In the genomic region with DNA sequence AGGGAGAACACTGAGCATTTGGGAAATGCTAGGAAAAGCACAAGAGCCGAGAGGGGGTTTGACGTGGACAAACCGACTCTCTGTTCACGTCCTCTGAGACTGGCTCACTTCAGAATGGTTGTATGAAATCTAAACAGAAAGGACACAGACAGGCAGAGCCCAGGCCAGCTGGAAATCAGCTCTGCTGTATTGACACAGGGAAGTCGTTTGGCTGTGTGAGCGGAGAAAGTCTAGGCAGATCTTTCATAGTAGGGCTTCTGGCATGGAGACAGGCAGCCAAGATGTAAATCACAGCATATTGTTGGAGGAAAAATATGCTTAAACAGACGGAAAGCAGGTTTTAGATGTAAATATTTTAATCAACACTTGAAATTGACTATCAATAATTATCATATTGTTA, we compare ENCODE assay signal across 14 mouse cellular contexts. TPM values are rescaled to one million over a fixed set of nuclear protein-coding genes. Genes with fewer than 3 reads are reported as not detected.
A peak's percentile ranks its signal among the peaks of the same experiment; 100 is the strongest.
DNase-seq lines count a peak whose midpoint lies in the region; ATAC-seq and TF ChIP-seq lines count a peak whose summit lies in the region.
"Had no signal": no experiment of that assay in that cellular context is flagged by ENCODE, and none has a peak within 500 bp of the region (broad histone marks: within the 10 kb centered on the region; RNA-seq: fewer than 3 reads in every experiment).

No protein-coding gene starts in this region.

- no peak overlapping the region; the same call in 1 of the 2 replicates for H3K27ac ChIP-seq in forebrain, embryonic 15.5 days (replicated peaks)
- no peak overlapping the region for H3K27ac ChIP-seq in forebrain, embryonic 11.5 days (ENCODE audit: low read depth, low read length)
- no peak overlapping the region for H3K27ac ChIP-seq in layer of hippocampus, adult 2 months
- H3K27ac ChIP-seq in intestine, postnatal 0 days (ENCODE audit: low read depth, low read length) = no peak overlapping the region
- H3K27ac ChIP-seq in olfactory bulb, adult 2 months (ENCODE audit: insufficient read depth, low read depth, low read length) = no peak overlapping the region
- no peak overlapping the region for H3K27ac ChIP-seq in kidney, adult 2 months (ENCODE audit: insufficient read depth, low read depth, low read length)

- no peak for DNase-seq in forebrain, embryonic 11.5 days (ENCODE audit: low spot score)
- DNase-seq in layer of hippocampus, adult 2 months (ENCODE audit: low spot score in 2 of 2) = no peak
- no peak for DNase-seq in layer of hippocampus, adult 8-10 months (ENCODE audit: low spot score in 2 of 2)
- DNase-seq in kidney, adult 2 months = no peak

- no peaks in the 10 kb centered on the region for H3K9me3 ChIP-seq in forebrain, embryonic 15.5 days
- no peaks in the 10 kb centered on the region for H3K9me3 ChIP-seq in forebrain, embryonic 11.5 days (ENCODE audit: control insufficient read depth, low read length)
- H3K9me3 ChIP-seq in intestine, postnatal 0 days (ENCODE audit: control insufficient read depth) = no peaks in the 10 kb centered on the region
- H3K9me3 ChIP-seq: megakaryocyte, embryonic 14.5 days had no signal

- TF ChIP-seq POLR2A in olfactory bulb, adult 2 months (IDR thresholded peaks at IDR 0.05; ENCODE audit: insufficient read depth, low read depth, low read length) = no peak
- no peak for TF ChIP-seq POLR2A in kidney, adult 2 months (IDR thresholded peaks at IDR 0.05; ENCODE audit: low read depth, low read length)

- ATAC-seq in forebrain, embryonic 15.5 days (replicated peaks) = peak; percentile 49; the same call in 1 of the 2 replicates
- no peak for ATAC-seq in forebrain, embryonic 11.5 days (replicated peaks; ENCODE audit: low FRiP score)
- no peak for ATAC-seq in intestine, postnatal 0 days
- no peak for ATAC-seq in megakaryocyte-erythroid progenitor cell, adult 5-6 weeks (replicated peaks; ENCODE audit: low FRiP score, low TSS enrichment, poor library complexity, severe bottlenecking)

- H3K27me3 ChIP-seq in forebrain, embryonic 15.5 days = 0 out of 2 replicates have a peak, but pooled peaks cover 2% of the 10 kb centered on the region
- H3K27me3 ChIP-seq in forebrain, embryonic 11.5 days (ENCODE audit: control insufficient read depth, insufficient read depth, low read length) = no peaks in the 10 kb centered on the region
- no peaks in the 10 kb centered on the region for H3K27me3 ChIP-seq in intestine, postnatal 0 days (replicated peaks; ENCODE audit: control insufficient read depth, insufficient read depth, low read length)
- H3K27me3 ChIP-seq in kidney, adult 2 months (replicated peaks; ENCODE audit: control insufficient read depth, insufficient read depth, low read length) = no peaks in the 10 kb centered on the region

- peak overlapping the region; percentile 18 for H3K4me2 ChIP-seq in forebrain, embryonic 15.5 days (replicated peaks)
- no peak overlapping the region for H3K4me2 ChIP-seq in forebrain, embryonic 11.5 days (ENCODE audit: low read depth, low read length, severe bottlenecking)
- 0 out of 2 replicates have a peak overlapping the region, but pooled peaks have one; percentile 21 for H3K4me2 ChIP-seq in intestine, postnatal 0 days (replicated peaks; ENCODE audit: low read depth)

- peaks cover 37% of the 10 kb centered on the region for H3K4me1 ChIP-seq in forebrain, embryonic 15.5 days
- no peaks in the 10 kb centered on the region for H3K4me1 ChIP-seq in forebrain, embryonic 11.5 days (replicated peaks; ENCODE audit: control insufficient read depth, insufficient read depth, low read length)
- no peaks in the 10 kb centered on the region for H3K4me1 ChIP-seq in intestine, postnatal 0 days (replicated peaks; ENCODE audit: control insufficient read depth, insufficient read depth, low read length)
- peaks cover 19% of the 10 kb centered on the region; the same call in 1 of the 2 replicates for H3K4me1 ChIP-seq in olfactory bulb, adult 2 months (ENCODE audit: control insufficient read depth, insufficient read depth, low read length)
- H3K4me1 ChIP-seq in kidney, adult 2 months (ENCODE audit: control insufficient read depth, insufficient read depth, low read length) = no peaks in the 10 kb centered on the region
- H3K4me1 ChIP-seq: megakaryocyte, embryonic 14.5 days had no signal

- WGBS in forebrain, embryonic 15.5 days = 26% methylated on average over 7 of the region's 7 CpGs
- WGBS in forebrain, embryonic 11.5 days = 71% methylated on average over 7 of the region's 7 CpGs
- WGBS in intestine, postnatal 0 days = 34% methylated on average over 7 of the region's 7 CpGs
- WGBS in olfactory bulb, adult 2 months = 48% methylated on average over 7 of the region's 7 CpGs
- WGBS in kidney, adult 2 months = 54% methylated on average over 7 of the region's 7 CpGs

- no peak overlapping the region for H3K9ac ChIP-seq in forebrain, embryonic 15.5 days (replicated peaks)
- H3K9ac ChIP-seq in forebrain, embryonic 11.5 days (ENCODE audit: low read length) = no peak overlapping the region
- no peak overlapping the region for H3K9ac ChIP-seq in intestine, postnatal 0 days (ENCODE audit: low read depth, low read length)

- H3K36me3 ChIP-seq in forebrain, embryonic 15.5 days = no peaks in the 10 kb centered on the region
- H3K36me3 ChIP-seq in forebrain, embryonic 11.5 days (ENCODE audit: control insufficient read depth, insufficient read depth, low read length) = no peaks in the 10 kb centered on the region
- H3K36me3 ChIP-seq in intestine, postnatal 0 days (ENCODE audit: control insufficient read depth, insufficient read depth) = no peaks in the 10 kb centered on the region
- H3K36me3 ChIP-seq in kidney, adult 2 months (ENCODE audit: control insufficient read depth, insufficient read depth, low read length) = no peaks in the 10 kb centered on the region

- no peak overlapping the region for H3K4me3 ChIP-seq in forebrain, embryonic 15.5 days
- H3K4me3 ChIP-seq in forebrain, embryonic 11.5 days (ENCODE audit: low read depth, low read length) = no peak overlapping the region
- peak overlapping the region; percentile 34 for H3K4me3 ChIP-seq in layer of hippocampus, adult 2 months
- no peak overlapping the region for H3K4me3 ChIP-seq in intestine, postnatal 0 days (ENCODE audit: low read depth, low read length)
- peak overlapping the region; percentile 8; the same call in 1 of the 2 replicates for H3K4me3 ChIP-seq in olfactory bulb, adult 2 months (ENCODE audit: insufficient read depth, low read depth, low read length)
- no peak overlapping the region for H3K4me3 ChIP-seq in kidney, adult 2 months (ENCODE audit: insufficient read depth, low read depth, low read length)
- H3K4me3 ChIP-seq: megakaryocyte, embryonic 14.5 days had no signal

- no peak for TF ChIP-seq CTCF in layer of hippocampus, adult 2 months (conservative IDR thresholded peaks at IDR 0.05)
- no peak for TF ChIP-seq CTCF in intestine, postnatal 0 days (IDR thresholded peaks at IDR 0.05; ENCODE audit: low read depth)
- TF ChIP-seq CTCF in olfactory bulb, adult 2 months (IDR thresholded peaks at IDR 0.05; ENCODE audit: insufficient read depth, low read depth, low read length) = no peak
- TF ChIP-seq CTCF in kidney, adult 2 months (conservative IDR thresholded peaks at IDR 0.05; ENCODE audit: insufficient read depth, insufficient read length, low read depth, low read length) = no peak

RNA-seq across cellular contexts. Expression of gene Pcp4, which starts 5.4 kb away (rescaled TPM):
- polyA plus RNA-seq in forebrain, embryonic 15.5 days (2015; fragmentation: Nextera tagmentation; extraction: Ambion mirVana) = 141 and 169 TPM in 2 replicates
- 7.5 and 9.4 TPM in 2 replicates for polyA plus RNA-seq in forebrain, embryonic 11.5 days (2014; fragmentation: Nextera tagmentation; extraction: Ambion mirVana)
- total RNA-seq in layer of hippocampus, adult 2 months (2021) = 100 to 1,000 TPM; 261 to 281 TPM
- 100 to 1,000 TPM; 189 to 232 (median 208) TPM for total RNA-seq in layer of hippocampus, adult 8-10 months (2022)
- polyA plus RNA-seq in intestine, postnatal 0 days (2015; fragmentation: Nextera tagmentation; extraction: Ambion mirVana) = 80.8 and 84.1 TPM in 2 replicates
- polyA plus RNA-seq in olfactory bulb, adult 2 months (2012; ENCODE audit: insufficient read depth, insufficient read length, low replicate concordance, missing spikeins) = 1,492 TPM in 1 of 2 replicates, not detected in the other
- not detected in 2 replicates for total RNA-seq in megakaryocyte-erythroid progenitor cell, adult 5-6 weeks (2014; fragmentation: Nextera tagmentation)
- total RNA-seq in megakaryocyte-erythroid progenitor cell, adult 5-6 weeks (2017) = not detected in 2 replicates
- polyA plus RNA-seq in kidney, adult 2 months (2012; rRNA removed) = 0.34 and 0.68 TPM in 2 replicates
- total RNA-seq: liver, adult 2 months had no signal
- polyA plus RNA-seq: liver, adult 2 months had no signal

RNA-seq across cellular contexts. Expression of gene Itgb2l, which starts 29.4 kb away (rescaled TPM):
- polyA plus RNA-seq in forebrain, embryonic 15.5 days (2015; fragmentation: Nextera tagmentation; extraction: Ambion mirVana) = not detected in 2 replicates
- not detected in 2 replicates for polyA plus RNA-seq in forebrain, embryonic 11.5 days (2014; fragmentation: Nextera tagmentation; extraction: Ambion mirVana)
- total RNA-seq in layer of hippocampus, adult 2 months (2021) = not detected
- total RNA-seq in layer of hippocampus, adult 8-10 months (2022) = not detected
- polyA plus RNA-seq in intestine, postnatal 0 days (2015; fragmentation: Nextera tagmentation; extraction: Ambion mirVana) = 0.44 and 0.84 TPM in 2 replicates
- polyA plus RNA-seq in olfactory bulb, adult 2 months (2012; ENCODE audit: insufficient read depth, insufficient read length, low replicate concordance, missing spikeins) = not detected in 2 replicates
- 2.0 TPM in 1 of 2 replicates, not detected in the other for total RNA-seq in megakaryocyte-erythroid progenitor cell, adult 5-6 weeks (2014; fragmentation: Nextera tagmentation)
- not detected in 2 replicates for total RNA-seq in megakaryocyte-erythroid progenitor cell, adult 5-6 weeks (2017)
- not detected in 2 replicates for polyA plus RNA-seq in kidney, adult 2 months (2012; rRNA removed)
- total RNA-seq: heart, postnatal 10 days; layer of hippocampus, postnatal 14 days; liver, adult 2 months had no signal
- polyA plus RNA-seq: cortical plate, adult 2 months; frontal cortex, adult 2 months; liver, adult 2 months had no signal

Comparison
In these comparisons a context has a peak if more than half of its experiments do, and no peak if none do; other contexts are left out.
1. H3K4me3 ChIP-seq: peak in layer of hippocampus, adult 2 months (single experiment) and olfactory bulb, adult 2 months (single experiment); none in forebrain, embryonic 15.5 days (single experiment), forebrain, embryonic 11.5 days (single experiment), intestine, postnatal 0 days (single experiment) and kidney, adult 2 months (single experiment).